Mouse (Mus musculus): ENCODE data around the gene Notch3. TPM values are rescaled to one million over a fixed set of nuclear protein-coding genes. Genes with fewer than 3 reads are reported as not detected.

Notch3 gene
- under 1 TPM; 0.33 to 0.67 TPM for total RNA-seq (2023)

DNA sequence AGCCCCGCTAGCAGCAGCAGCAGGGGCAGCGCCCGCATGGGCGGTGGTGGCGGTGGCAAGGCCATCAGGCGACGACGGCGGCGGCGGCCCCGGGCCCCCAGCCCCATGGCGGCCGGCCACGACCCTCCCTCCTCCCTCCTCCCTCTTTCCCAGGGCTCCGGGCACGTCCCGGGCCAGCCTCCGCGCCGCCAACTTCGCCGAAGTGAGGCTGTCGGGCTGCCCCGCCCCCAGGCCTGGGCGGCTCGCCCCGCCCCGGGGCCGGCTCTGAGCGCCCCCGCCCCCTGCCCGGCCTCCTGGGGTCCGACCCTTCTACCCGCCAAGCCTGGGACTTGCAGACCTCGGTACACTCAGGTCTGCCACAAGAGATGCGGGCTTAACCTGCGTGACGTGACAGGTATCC, at the start of gene Notch3:
Gene Notch3, minus strand, starts transcription at position 166 of the 400 bp plus-strand sequence.

DNA sequence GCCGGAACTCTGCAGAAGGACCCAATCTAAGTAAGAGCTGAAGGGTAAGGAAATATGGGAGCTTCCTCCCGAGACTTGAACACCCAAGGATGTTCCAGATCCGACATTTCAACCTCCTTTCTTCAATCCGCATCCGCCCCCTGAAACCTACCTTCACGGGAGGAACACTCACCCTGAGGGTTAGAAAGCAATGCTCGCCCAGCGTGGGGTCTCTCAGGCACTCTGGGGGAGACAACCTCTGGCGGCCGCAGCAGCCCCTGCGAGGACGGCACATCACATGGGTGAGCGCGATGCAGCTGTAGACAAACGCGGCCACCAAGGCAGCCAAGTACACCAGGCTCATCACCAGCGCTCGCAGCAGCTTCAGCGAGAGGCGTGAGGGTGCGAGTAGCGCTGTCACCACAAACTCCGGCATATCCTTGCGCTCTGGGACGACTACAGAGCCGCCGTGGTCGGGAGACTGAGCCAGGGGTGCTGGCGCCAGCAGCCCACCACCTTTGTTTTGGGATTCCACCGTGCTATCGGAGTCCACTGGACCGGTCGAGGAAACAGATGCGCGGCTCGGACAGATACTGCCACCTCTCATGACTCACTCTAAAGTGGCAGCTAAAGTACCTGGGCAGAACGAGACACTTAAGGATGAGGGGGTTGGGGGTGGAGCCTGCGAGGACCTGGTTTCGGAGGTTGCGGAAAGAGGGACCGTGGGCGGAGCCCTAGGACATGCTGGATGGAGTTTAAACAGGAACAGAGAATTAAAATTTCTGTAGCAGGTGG, 22.4 kb upstream of the Notch3 start, which contains the start of gene Ephx3:
Gene Ephx3, minus strand, starts transcription at position 687 of the 774 bp plus-strand sequence.

Other genes starting within 250 kb of the Notch3 start
- gene Rrp1b, start 130.8 kb downstream of the Notch3 start, total RNA-seq (2023): 10 to 100 TPM; 55.4 to 78.2 TPM
- under 1 TPM in 1 of 2 experiments, not detected in 1; 0.80 TPM for gene Hsf2bp, start 130.5 kb downstream of the Notch3 start, total RNA-seq (2023)
- 1 to 10 TPM; 4.8 to 4.9 TPM for gene Ephx3, start 22.7 kb upstream of the Notch3 start, total RNA-seq (2023)
- 100 to 1,000 TPM; 304 to 305 TPM for gene Brd4, start 117.9 kb upstream of the Notch3 start, total RNA-seq (2023)
- 100 to 1,000 TPM; 306 to 315 TPM for gene Akap8, start 154.4 kb upstream of the Notch3 start, total RNA-seq (2023)
- gene Akap8l, start 183.8 kb upstream of the Notch3 start, total RNA-seq (2023): 100 to 1,000 TPM; 173 to 182 TPM
- gene Wiz, start 222.6 kb upstream of the Notch3 start, total RNA-seq (2023): 10 to 100 TPM; 38.3 to 38.6 TPM
- gene Rasal3, start 236.7 kb upstream of the Notch3 start, total RNA-seq (2023): 100 to 1,000 TPM; 646 to 647 TPM